Mouse (Mus musculus): ENCODE results near the gene Faim2. TPM values are rescaled to one million over a fixed set of nuclear protein-coding genes. Genes with fewer than 3 reads are reported as not detected.

Gene Faim2
- total and polyA plus RNA-seq, 3 experiments, result 0.17 TPM; not detected in 2

DNA sequence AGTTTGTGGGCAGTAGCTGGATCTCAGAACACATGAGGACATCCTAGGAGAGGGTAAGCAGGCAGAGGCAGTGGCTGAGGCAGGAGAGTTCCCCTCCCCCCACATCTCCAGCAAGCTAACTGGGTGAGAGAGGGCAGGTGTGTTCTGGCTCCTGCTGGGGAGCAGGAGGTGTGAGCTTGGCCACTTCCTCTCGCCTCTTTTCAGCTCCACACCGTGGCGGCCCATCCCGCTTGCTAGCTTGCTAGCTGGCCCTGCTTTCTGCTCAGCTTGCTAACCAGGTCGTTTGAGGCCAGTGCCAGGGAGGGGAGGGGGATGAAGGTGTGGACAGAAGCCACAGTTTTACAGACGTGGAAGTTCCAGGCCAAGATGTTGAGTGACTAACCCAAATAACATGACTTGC is 3.2 kb upstream of the Faim2 start:
- Histone ChIP-seq H3K9me3 (replicated peaks; ENCODE audit: low read length) (no peaks in the 10 kb centered on the region), H3K36me3 (replicated peaks in 1 of 2; ENCODE audit: control insufficient read depth in 1 of 2, insufficient read depth in 1 of 2, low read length in 1 of 2) (no peaks in the 10 kb centered on the region), H3K79me2 (replicated peaks; ENCODE audit: control insufficient read depth, extremely low read depth, insufficient read depth, poor library complexity, severe bottlenecking) (no peaks in the 10 kb centered on the region), H3K4me1 (ENCODE audit: control insufficient read depth in 1 of 2, insufficient read depth in 2 of 2) (peaks cover 0 to 7% of the 10 kb centered on the region in 2 experiments; a peak in 2 of 4 replicates), H3K27ac (ENCODE audit: insufficient read depth, low read depth) (no peak overlapping the region), H3K27me3 (replicated peaks) (peaks cover 84% of the 10 kb centered on the region), H3K9ac (ENCODE audit: insufficient read depth, low read depth) (no peak overlapping the region), H3K4me3 (replicated peaks in 1 of 3; ENCODE audit: low read depth in 2 of 3, low read length in 2 of 3, poor library complexity in 1 of 3) (no peak overlapping the region), H3K4me2 (ENCODE audit: insufficient read depth, low read depth, poor library complexity, severe bottlenecking) (no peak overlapping the region)
- dilution Hi-C loops (cut with MboI; ENCODE audit: extremely low pct_ligation_motif_present, extremely low pct_unique_long_range_greater_than_20kb, low sequenced_read_pairs) (no loop called here), in situ Hi-C loops (cut with MboI; ENCODE audit: low pct_ligation_motif_present, low pct_unique_long_range_greater_than_20kb, low sequenced_read_pairs) (no loop called here)
- TF ChIP-seq EP300 (IDR thresholded peaks at IDR 0.05; ENCODE audit: low read length) (no peak), SIN3A (IDR thresholded peaks at IDR 0.05; ENCODE audit: low read length) (no peak), TBP (conservative IDR thresholded peaks at IDR 0.05; ENCODE audit: low read depth, low read length) (no peak), UBTF (IDR thresholded peaks at IDR 0.05; ENCODE audit: low read depth, low read length) (no peak), ETS1 (conservative IDR thresholded peaks at IDR 0.05; ENCODE audit: low read depth, low read length) (no peak), CHD2 (IDR thresholded peaks at IDR 0.05; ENCODE audit: low read length) (no peak), ZC3H11A (IDR thresholded peaks at IDR 0.05; ENCODE audit: low read depth, low read length) (no peak), NELFE (IDR thresholded peaks at IDR 0.05; ENCODE audit: low read depth, low read length) (no peak), NRF1 (IDR thresholded peaks at IDR 0.05; ENCODE audit: low read depth, low read length) (no peak), SMC3 (IDR thresholded peaks at IDR 0.05; ENCODE audit: low read depth, low read length) (no peak)
- DNase-seq (ENCODE audit: extremely low read depth), result no peak

DNA sequence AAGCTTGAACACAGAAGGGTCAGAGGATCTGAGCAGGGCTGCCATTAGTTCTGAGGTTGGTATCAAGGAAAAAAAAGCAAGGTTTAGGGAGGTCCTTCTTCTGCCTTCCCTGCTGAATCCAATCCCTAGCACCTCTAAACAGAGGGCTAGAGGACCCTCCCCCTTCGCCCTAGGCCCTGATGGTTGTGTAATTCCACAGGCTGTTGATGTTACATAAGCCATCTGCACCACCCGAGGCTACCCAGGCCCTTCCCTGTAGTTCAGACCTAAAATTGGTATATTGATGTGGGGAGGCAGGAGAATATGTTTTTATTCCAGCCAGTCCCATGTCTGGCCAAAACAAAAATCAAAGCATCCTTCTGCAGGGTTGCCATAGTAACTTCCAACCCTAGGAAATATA is 1.3 kb downstream of the Faim2 start:
- no peak for DNase-seq (ENCODE audit: extremely low read depth)
- H3K4me2 ChIP-seq (ENCODE audit: insufficient read depth, low read depth, poor library complexity, severe bottlenecking), result no peak overlapping the region
- in situ Hi-C loops (cut with MboI; ENCODE audit: low pct_ligation_motif_present, low pct_unique_long_range_greater_than_20kb, low sequenced_read_pairs), result no loop called here
- no peak overlapping the region for H3K4me3 ChIP-seq (replicated peaks in 1 of 3; ENCODE audit: low read depth in 2 of 3, low read length in 2 of 3, poor library complexity in 1 of 3)
- H3K9me3 ChIP-seq (replicated peaks; ENCODE audit: low read length), result no peaks in the 10 kb centered on the region
- no peaks in the 10 kb centered on the region for H3K36me3 ChIP-seq (replicated peaks in 1 of 2; ENCODE audit: control insufficient read depth in 1 of 2, insufficient read depth in 1 of 2, low read length in 1 of 2)
- no peak overlapping the region for H3K9ac ChIP-seq (ENCODE audit: insufficient read depth, low read depth)
- dilution Hi-C loops (cut with MboI; ENCODE audit: extremely low pct_ligation_motif_present, extremely low pct_unique_long_range_greater_than_20kb, low sequenced_read_pairs), result no loop called here
- H3K27me3 ChIP-seq (replicated peaks), result peaks cover 89% of the 10 kb centered on the region
- no peak overlapping the region for H3K27ac ChIP-seq (ENCODE audit: insufficient read depth, low read depth)
- no peak for TF ChIP-seq PAX5 (IDR thresholded peaks at IDR 0.05; ENCODE audit: low read length)
- no peak for TF ChIP-seq ZKSCAN1 (IDR thresholded peaks at IDR 0.05; ENCODE audit: borderline replicate concordance, low read depth, low read length)
- no peak for TF ChIP-seq BHLHE40 (IDR thresholded peaks at IDR 0.05; ENCODE audit: low read depth, low read length)
- no peak for TF ChIP-seq EP300 (IDR thresholded peaks at IDR 0.05; ENCODE audit: low read length)
- TF ChIP-seq POLR2A (IDR thresholded peaks at IDR 0.05; ENCODE audit: low read depth, low read length), result no peak
- no peak for TF ChIP-seq ZMIZ1 (IDR thresholded peaks at IDR 0.05; ENCODE audit: low read depth, low read length)
- TF ChIP-seq MEF2A (IDR thresholded peaks at IDR 0.05; ENCODE audit: borderline replicate concordance, low read depth, low read length), result no peak
- no peak for TF ChIP-seq KAT2A (IDR thresholded peaks at IDR 0.05; ENCODE audit: insufficient replicate concordance, low read length)
- TF ChIP-seq MYC (IDR thresholded peaks at IDR 0.05; ENCODE audit: low read depth, low read length), result no peak
- TF ChIP-seq CHD1 (IDR thresholded peaks at IDR 0.05; ENCODE audit: low read depth, low read length), result no peak
- H3K79me2 ChIP-seq (replicated peaks; ENCODE audit: control insufficient read depth, extremely low read depth, insufficient read depth, poor library complexity, severe bottlenecking), result no peaks in the 10 kb centered on the region
- H3K4me1 ChIP-seq (ENCODE audit: control insufficient read depth in 1 of 2, insufficient read depth in 2 of 2), result peaks cover 0 to 7% of the 10 kb centered on the region in 2 experiments; a peak in 2 of 4 replicates

Data from CH12.LX (cell line).